8 mouse cellular contexts compared by ENCODE assay signal in the genomic region with DNA sequence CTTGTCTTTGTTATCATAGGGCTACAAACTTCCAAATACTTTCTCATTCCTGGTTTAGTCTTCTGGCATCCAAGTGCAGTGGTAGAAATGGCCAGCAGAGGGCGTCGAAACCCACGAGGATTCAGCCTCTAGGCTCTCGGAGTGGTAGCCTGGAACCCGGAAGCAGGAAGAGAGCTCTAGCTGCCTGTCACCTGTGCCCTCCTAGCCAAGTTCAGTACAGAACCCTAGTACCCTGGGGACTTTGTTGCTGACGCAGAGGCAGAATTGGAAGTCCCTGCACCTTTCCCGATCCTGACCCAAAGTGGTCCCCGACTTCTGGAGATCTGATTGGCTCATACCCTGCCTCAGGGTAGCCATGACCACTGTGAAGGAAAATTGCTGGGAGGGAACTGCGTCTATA. TPM values are rescaled to one million over a fixed set of nuclear protein-coding genes. Genes with fewer than 3 reads are reported as not detected.
A peak's percentile ranks its signal among the peaks of the same experiment; 100 is the strongest.
DNase-seq lines count a peak whose midpoint lies in the region; ATAC-seq and TF ChIP-seq lines count a peak whose summit lies in the region.

No protein-coding gene starts in this region.

- peak overlapping the region; percentile 78 for H3K4me2 ChIP-seq in CH12.LX (ENCODE audit: insufficient read depth, low read depth, poor library complexity, severe bottlenecking)
- peak overlapping the region; percentile 38; the same call in 1 of the 2 replicates for H3K4me2 ChIP-seq in forebrain, embryonic 11.5 days (ENCODE audit: low read depth, low read length, severe bottlenecking)
- H3K4me2 ChIP-seq in heart, embryonic 16.5 days (ENCODE audit: low read depth, low read length) = peak overlapping the region; percentile 63
- peak overlapping the region; percentile 66 for H3K4me2 ChIP-seq in liver, embryonic 15.5 days
- peak overlapping the region; percentile 43 for H3K4me2 ChIP-seq in neural tube, embryonic 12.5 days (replicated peaks)

- TF ChIP-seq EP300 in CH12.LX (IDR thresholded peaks at IDR 0.05; ENCODE audit: low read length) = no peak

- peak; percentile 80 for ATAC-seq in forebrain, embryonic 11.5 days (replicated peaks; ENCODE audit: low FRiP score)
- ATAC-seq in heart, embryonic 16.5 days (replicated peaks; ENCODE audit: extremely low read depth, insufficient read depth, low FRiP score) = peak; percentile 88
- ATAC-seq in liver, embryonic 15.5 days (ENCODE audit: insufficient read depth) = peak; percentile 83
- peak; percentile 82 for ATAC-seq in neural tube, embryonic 12.5 days (ENCODE audit: low FRiP score, low read depth)

- peak; percentile 54 for TF ChIP-seq POLR2A in CH12.LX (IDR thresholded peaks at IDR 0.05; ENCODE audit: low read depth, low read length)

- TF ChIP-seq RAD21 in CH12.LX (IDR thresholded peaks at IDR 0.05; ENCODE audit: low read depth, low read length) = peak; percentile 88

- H3K4me3 ChIP-seq in CH12.LX (replicated peaks in 1 of 3; ENCODE audit: low read depth in 2 of 3, low read length in 2 of 3, poor library complexity in 1 of 3) = peak overlapping the region in 2 of 3 experiments; percentile 23 to 43
- peak overlapping the region; percentile 21; the same call in 1 of the 2 replicates for H3K4me3 ChIP-seq in forebrain, embryonic 11.5 days (ENCODE audit: low read depth, low read length)
- H3K4me3 ChIP-seq in heart, embryonic 16.5 days (ENCODE audit: low read length) = peak overlapping the region; percentile 50
- H3K4me3 ChIP-seq in liver, embryonic 15.5 days (replicated peaks) = peak overlapping the region; percentile 47
- no peak overlapping the region for H3K4me3 ChIP-seq in neural tube, embryonic 12.5 days

- H3K27ac ChIP-seq in CH12.LX (ENCODE audit: insufficient read depth, low read depth) = no peak overlapping the region
- H3K27ac ChIP-seq in forebrain, embryonic 11.5 days (ENCODE audit: low read depth, low read length) = no peak overlapping the region
- no peak overlapping the region for H3K27ac ChIP-seq in heart, embryonic 16.5 days (ENCODE audit: low read length)
- peak overlapping the region; percentile 59; the same call in 1 of the 2 replicates for H3K27ac ChIP-seq in liver, embryonic 15.5 days (replicated peaks)
- H3K27ac ChIP-seq in neural tube, embryonic 12.5 days = no peak overlapping the region

- WGBS in forebrain, embryonic 11.5 days = 14% methylated on average over 9 of the region's 9 CpGs
- WGBS in heart, embryonic 16.5 days = 10% methylated on average over 9 of the region's 9 CpGs
- 9% methylated on average over 9 of the region's 9 CpGs for WGBS in liver, embryonic 15.5 days (ENCODE audit: insufficient replicate concordance)
- 16% methylated on average over 9 of the region's 9 CpGs for WGBS in neural tube, embryonic 12.5 days

- H3K36me3 ChIP-seq in CH12.LX (replicated peaks in 1 of 2; ENCODE audit: control insufficient read depth in 1 of 2, insufficient read depth in 1 of 2, low read length in 1 of 2) = no peaks in the 10 kb centered on the region
- H3K36me3 ChIP-seq in forebrain, embryonic 11.5 days (ENCODE audit: control insufficient read depth, insufficient read depth, low read length) = no peaks in the 10 kb centered on the region
- no peaks in the 10 kb centered on the region for H3K36me3 ChIP-seq in heart, embryonic 16.5 days (ENCODE audit: control insufficient read depth, insufficient read depth)
- H3K36me3 ChIP-seq in liver, embryonic 15.5 days (replicated peaks) = no peaks in the 10 kb centered on the region
- H3K36me3 ChIP-seq in neural tube, embryonic 12.5 days = no peaks in the 10 kb centered on the region

- DNase-seq in CH12.LX (ENCODE audit: extremely low read depth) = peak; percentile 90
- peak; percentile 78 for DNase-seq in c-Kit-positive CD71-positive TER-119-negative erythroid progenitor cells, embryonic 14.5 days (ENCODE audit: low read depth)
- peak; percentile 91 for DNase-seq in forebrain, embryonic 11.5 days (ENCODE audit: low spot score)
- peak; percentile 90 to 96 for DNase-seq in kidney, postnatal 36 days
- peak; percentile 40 for DNase-seq in telencephalon, adult 2 months (ENCODE audit: low read depth, low spot score)

- in situ Hi-C loops in CH12.LX (cut with MboI; ENCODE audit: low pct_ligation_motif_present, low pct_unique_long_range_greater_than_20kb, low sequenced_read_pairs) = no loop called here

- H3K79me2 ChIP-seq in CH12.LX (replicated peaks; ENCODE audit: control insufficient read depth, extremely low read depth, insufficient read depth, poor library complexity, severe bottlenecking) = no peaks in the 10 kb centered on the region

- dilution Hi-C loops in CH12.LX (cut with MboI; ENCODE audit: extremely low pct_ligation_motif_present, extremely low pct_unique_long_range_greater_than_20kb, low sequenced_read_pairs) = no loop called here

- peaks cover 3 to 17% of the 10 kb centered on the region in 2 experiments; a peak in 2 of 4 replicates for H3K4me1 ChIP-seq in CH12.LX (ENCODE audit: control insufficient read depth in 1 of 2, insufficient read depth in 2 of 2)
- H3K4me1 ChIP-seq in forebrain, embryonic 11.5 days (replicated peaks; ENCODE audit: control insufficient read depth, insufficient read depth, low read length) = no peaks in the 10 kb centered on the region
- no peaks in the 10 kb centered on the region for H3K4me1 ChIP-seq in heart, embryonic 16.5 days (ENCODE audit: control insufficient read depth, insufficient read depth, low read length)
- H3K4me1 ChIP-seq in liver, embryonic 15.5 days (replicated peaks) = peaks cover 9% of the 10 kb centered on the region
- no peaks in the 10 kb centered on the region for H3K4me1 ChIP-seq in neural tube, embryonic 12.5 days

- no peaks in the 10 kb centered on the region for H3K9me3 ChIP-seq in CH12.LX (replicated peaks; ENCODE audit: low read length)
- H3K9me3 ChIP-seq in forebrain, embryonic 11.5 days (ENCODE audit: control insufficient read depth, low read length) = no peaks in the 10 kb centered on the region
- H3K9me3 ChIP-seq in heart, embryonic 16.5 days (replicated peaks; ENCODE audit: control insufficient read depth, low read length) = no peaks in the 10 kb centered on the region
- no peaks in the 10 kb centered on the region for H3K9me3 ChIP-seq in liver, embryonic 15.5 days (replicated peaks)
- no peaks in the 10 kb centered on the region for H3K9me3 ChIP-seq in neural tube, embryonic 12.5 days

- peak; percentile 85 to 89 for TF ChIP-seq CTCF in CH12.LX (conservative IDR thresholded peaks at IDR 0.05 in 1 of 2, IDR thresholded peaks at IDR 0.05 in 1 of 2; ENCODE audit: low read depth in 2 of 2, low read length in 2 of 2)

- peak overlapping the region; percentile 67 for H3K9ac ChIP-seq in CH12.LX (ENCODE audit: insufficient read depth, low read depth)
- H3K9ac ChIP-seq in forebrain, embryonic 11.5 days (ENCODE audit: low read length) = no peak overlapping the region
- H3K9ac ChIP-seq in heart, embryonic 16.5 days (ENCODE audit: low read length) = peak overlapping the region; percentile 60
- peak overlapping the region; percentile 51 for H3K9ac ChIP-seq in liver, embryonic 15.5 days
- H3K9ac ChIP-seq in neural tube, embryonic 12.5 days = no peak overlapping the region

- no peaks in the 10 kb centered on the region for H3K27me3 ChIP-seq in CH12.LX (replicated peaks)
- no peaks in the 10 kb centered on the region for H3K27me3 ChIP-seq in forebrain, embryonic 11.5 days (ENCODE audit: control insufficient read depth, insufficient read depth, low read length)
- H3K27me3 ChIP-seq in heart, embryonic 16.5 days (ENCODE audit: control insufficient read depth, insufficient read depth, low read length) = no peaks in the 10 kb centered on the region
- H3K27me3 ChIP-seq in liver, embryonic 15.5 days = no peaks in the 10 kb centered on the region
- H3K27me3 ChIP-seq in neural tube, embryonic 12.5 days (replicated peaks) = no peaks in the 10 kb centered on the region

TF ChIP-seq in CH12.LX, 34 proteins besides CTCF, POLR2A, EP300 and RAD21 (continues in another document):
- TF ChIP-seq USF2 (conservative IDR thresholded peaks at IDR 0.05; ENCODE audit: low read depth, low read length) (no peak), NRF1 (IDR thresholded peaks at IDR 0.05; ENCODE audit: low read depth, low read length) (no peak), MAZ (IDR thresholded peaks at IDR 0.05; ENCODE audit: low read depth, low read length) (peak; percentile 59; the same call in 1 of the 2 replicates), ELF1 (IDR thresholded peaks at IDR 0.05; ENCODE audit: low read depth, low read length) (peak; percentile 99), IRF4 (IDR thresholded peaks at IDR 0.05; ENCODE audit: low read depth, low read length) (peak; percentile 54; the same call in 1 of the 2 replicates), BHLHE40 (IDR thresholded peaks at IDR 0.05; ENCODE audit: low read depth, low read length) (0 out of 2 replicates have a peak, but pooled peaks have one; percentile 31), HCFC1 (IDR thresholded peaks at IDR 0.05; ENCODE audit: low read depth, low read length) (peak; percentile 59), MAX (IDR thresholded peaks at IDR 0.05; ENCODE audit: low read length) (peak; percentile 14; the same call in 1 of the 2 replicates), ZC3H11A (IDR thresholded peaks at IDR 0.05; ENCODE audit: low read depth, low read length) (peak; percentile 77), MYC (IDR thresholded peaks at IDR 0.05; ENCODE audit: low read depth, low read length) (0 out of 2 replicates have a peak, but pooled peaks have one; percentile 43), UBTF (IDR thresholded peaks at IDR 0.05; ENCODE audit: low read depth, low read length) (no peak), SMC3 (IDR thresholded peaks at IDR 0.05; ENCODE audit: low read depth, low read length) (peak; percentile 96), MXI1 (IDR thresholded peaks at IDR 0.05; ENCODE audit: low read depth, low read length) (0 out of 2 replicates have a peak, but pooled peaks have one; percentile 47), ZNF384 (IDR thresholded peaks at IDR 0.05; ENCODE audit: low read depth, low read length) (no peak), SIN3A (IDR thresholded peaks at IDR 0.05; ENCODE audit: low read length) (peak; percentile 84), TCF12 (IDR thresholded peaks at IDR 0.05; ENCODE audit: low read depth, low read length) (peak; percentile 75; the same call in 1 of the 2 replicates), NELFE (IDR thresholded peaks at IDR 0.05; ENCODE audit: low read depth, low read length) (no peak; the same call in 1 of the 2 replicates), MEF2A (IDR thresholded peaks at IDR 0.05; ENCODE audit: borderline replicate concordance, low read depth, low read length) (no peak)

RNA-seq across cellular contexts. Expression of a gene that starts 32.2 kb away (rescaled TPM):
- total RNA-seq in CH12.LX (2012; rRNA removed) = 12.0 and 16.5 TPM in 2 replicates
- 4.3 and 5.2 TPM in 2 replicates for total RNA-seq in CH12.LX (2014; rRNA removed)
- polyA plus RNA-seq in CH12.LX (2012; ENCODE audit: insufficient read length, low read depth) = 36.3 and 39.0 TPM in 2 replicates
- polyA plus RNA-seq in forebrain, embryonic 11.5 days (2014; fragmentation: Nextera tagmentation; extraction: Ambion mirVana) = 30.5 and 32.1 TPM in 2 replicates
- polyA plus RNA-seq in heart, embryonic 16.5 days (2015; fragmentation: Nextera tagmentation; extraction: Ambion mirVana) = 6.8 and 7.0 TPM in 2 replicates
- polyA plus RNA-seq in liver, embryonic 15.5 days (2015; fragmentation: Nextera tagmentation; extraction: Ambion mirVana) = 11.5 and 15.7 TPM in 2 replicates
- polyA plus RNA-seq in neural tube, embryonic 12.5 days (2016; fragmentation: Nextera tagmentation; extraction: Ambion mirVana) = 106 and 112 TPM in 2 replicates

Comparison
In these comparisons a context has a peak if more than half of its experiments do, and no peak if none do; other contexts are left out.
1. DNase-seq: peak in every context shown above with its lines; median percentile 93 in kidney, postnatal 36 days; 91 in forebrain, embryonic 11.5 days; 90 in CH12.LX; 78 in c-Kit-positive CD71-positive TER-119-negative erythroid progenitor cells, embryonic 14.5 days; 40 in telencephalon, adult 2 months.
2. H3K9ac ChIP-seq: peak in CH12.LX (single experiment), heart, embryonic 16.5 days (single experiment) and liver, embryonic 15.5 days (single experiment); none in forebrain, embryonic 11.5 days (single experiment) and neural tube, embryonic 12.5 days (single experiment).
3. Peak in every context shown above with its lines, with median percentiles within 50 percentile points of each other: H3K4me2 ChIP-seq and ATAC-seq.